Mouse (Mus musculus): ENCODE results near the gene D10Wsu102e. TPM values are rescaled to one million over a fixed set of nuclear protein-coding genes. Genes with fewer than 3 reads are reported as not detected.
"Not testable (repeated sequence)": the region's sequence is repeated elsewhere in the genome, so short reads cannot be mapped to it uniquely, and the experiment has no call there.

The D10Wsu102e gene
- polyA plus RNA-seq, 1 experiment: 0.11 TPM

GRCm38 (mm10) chr10:83511304-83511703 lies 151.3 kb downstream of the D10Wsu102e start:
- TF ChIP-seq POLR2A (IDR thresholded peaks at IDR 0.05; ENCODE audit: low read depth, low read length) (no peak), CTCF (IDR thresholded peaks at IDR 0.05; ENCODE audit: extremely low read depth, insufficient read length, insufficient replicate concordance, low read depth, low read length) (no peak)
- no peak overlapping the region for H3K4me3 ChIP-seq (ENCODE audit: low read depth, low read length)
- no peaks in the 10 kb centered on the region for H3K36me3 ChIP-seq (ENCODE audit: control insufficient read depth, insufficient read depth, low read length)
- H3K27ac ChIP-seq (ENCODE audit: insufficient read depth, low read depth, low read length): no peak overlapping the region
- 71% methylated on average over 5 of the region's 5 CpGs for WGBS
- no peaks in the 10 kb centered on the region for H3K27me3 ChIP-seq (ENCODE audit: control insufficient read depth, insufficient read depth, low read length)
- H3K4me1 ChIP-seq (ENCODE audit: control insufficient read depth, insufficient read depth, insufficient read length, low read length): no peaks in the 10 kb centered on the region

DNA sequence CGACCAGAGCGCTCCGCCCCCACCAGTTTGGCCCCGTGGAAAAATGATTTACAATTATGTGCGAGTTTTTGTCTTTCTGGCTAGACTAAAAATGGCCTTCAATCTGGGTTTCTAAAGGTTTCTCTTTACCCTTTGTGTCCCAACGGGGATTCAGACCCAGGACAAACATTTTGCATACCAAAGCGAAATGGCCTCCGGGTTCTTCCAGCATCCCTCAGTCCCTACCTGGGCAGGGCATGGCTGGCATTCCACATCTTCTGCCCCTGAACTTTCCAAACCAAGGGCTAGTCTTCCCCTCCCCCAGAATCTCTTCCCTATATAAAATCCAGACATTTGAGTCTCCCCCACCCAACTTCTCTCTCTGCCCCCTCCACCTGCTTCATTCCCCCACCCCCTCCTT lies 153.7 kb downstream of the D10Wsu102e start:
- H3K4me1 ChIP-seq (ENCODE audit: control insufficient read depth, insufficient read depth, insufficient read length, low read length): no peaks in the 10 kb centered on the region
- no peaks in the 10 kb centered on the region for H3K27me3 ChIP-seq (ENCODE audit: control insufficient read depth, insufficient read depth, low read length)
- no peak overlapping the region for H3K4me3 ChIP-seq (ENCODE audit: low read depth, low read length)
- no peak overlapping the region for H3K27ac ChIP-seq (ENCODE audit: insufficient read depth, low read depth, low read length)
- 85% methylated on average over 8 of the region's 8 CpGs for WGBS
- no peaks in the 10 kb centered on the region for H3K36me3 ChIP-seq (ENCODE audit: control insufficient read depth, insufficient read depth, low read length)
- TF ChIP-seq POLR2A (IDR thresholded peaks at IDR 0.05; ENCODE audit: low read depth, low read length) (no peak), CTCF (IDR thresholded peaks at IDR 0.05; ENCODE audit: extremely low read depth, insufficient read length, insufficient replicate concordance, low read depth, low read length) (no peak)

- TF ChIP-seq CTCF (IDR thresholded peaks at IDR 0.05; ENCODE audit: extremely low read depth, insufficient read length, insufficient replicate concordance, low read depth, low read length) (no peak), POLR2A (IDR thresholded peaks at IDR 0.05; ENCODE audit: low read depth, low read length) (no peak)
- Histone ChIP-seq H3K4me3 (ENCODE audit: low read depth, low read length) (no peak overlapping the region), H3K27ac (ENCODE audit: insufficient read depth, low read depth, low read length) (no peak overlapping the region), H3K36me3 (ENCODE audit: control insufficient read depth, insufficient read depth, low read length) (no peaks in the 10 kb centered on the region), H3K27me3 (ENCODE audit: control insufficient read depth, insufficient read depth, low read length) (no peaks in the 10 kb centered on the region), H3K4me1 (ENCODE audit: control insufficient read depth, insufficient read depth, insufficient read length, low read length) (no peaks in the 10 kb centered on the region)
- WGBS: 82% methylated on average over 4 of the region's 4 CpGs
Observed at GRCm38 (mm10) chr10:83520990-83521389, 161.0 kb downstream of the D10Wsu102e start.

GRCm38 (mm10) chr10:83524238-83524637 lies 164.2 kb downstream of the D10Wsu102e start:
- H3K36me3 ChIP-seq (ENCODE audit: control insufficient read depth, insufficient read depth, low read length); H3K27ac ChIP-seq (ENCODE audit: insufficient read depth, low read depth, low read length); H3K27me3 ChIP-seq (ENCODE audit: control insufficient read depth, insufficient read depth, low read length); H3K4me3 ChIP-seq (ENCODE audit: low read depth, low read length); H3K4me1 ChIP-seq (ENCODE audit: control insufficient read depth, insufficient read depth, insufficient read length, low read length): not testable (repeated sequence)

DNA sequence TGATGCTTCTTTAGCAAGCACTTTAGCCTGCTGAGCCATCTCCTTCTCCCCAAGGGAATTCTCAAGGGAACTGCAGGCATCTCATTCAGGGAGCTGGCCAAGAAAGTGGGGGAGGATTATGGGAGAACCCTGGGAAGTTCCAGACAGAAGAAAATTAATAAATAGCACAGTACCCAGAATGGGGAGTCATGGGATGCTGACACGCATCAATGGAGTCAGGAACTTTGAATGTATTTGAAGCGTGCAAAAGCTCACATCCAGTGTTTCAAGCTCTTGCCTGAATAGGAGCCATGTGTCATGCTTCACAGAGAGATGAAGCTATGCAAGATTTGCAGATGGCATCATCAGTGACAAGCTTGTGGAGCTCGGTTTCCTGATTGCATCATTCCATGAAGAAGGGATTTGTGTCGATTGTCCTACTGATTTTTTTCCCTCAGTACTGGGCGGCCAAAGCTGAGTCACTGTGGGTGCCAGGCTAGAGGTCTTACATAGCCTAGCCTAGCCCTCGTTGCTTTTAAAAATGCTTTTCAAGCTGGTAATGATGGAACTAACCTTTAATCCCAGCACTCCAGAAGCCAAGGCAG lies 170.5 kb downstream of the D10Wsu102e start:
- H3K4me1 ChIP-seq (ENCODE audit: control insufficient read depth, insufficient read depth, insufficient read length, low read length): peaks cover 3% of the 10 kb centered on the region; the same call in 1 of the 2 replicates
- TF ChIP-seq POLR2A (IDR thresholded peaks at IDR 0.05; ENCODE audit: low read depth, low read length) (no peak), CTCF (IDR thresholded peaks at IDR 0.05; ENCODE audit: extremely low read depth, insufficient read length, insufficient replicate concordance, low read depth, low read length) (no peak)
- H3K36me3 ChIP-seq (ENCODE audit: control insufficient read depth, insufficient read depth, low read length): no peaks in the 10 kb centered on the region
- H3K27me3 ChIP-seq (ENCODE audit: control insufficient read depth, insufficient read depth, low read length): no peaks in the 10 kb centered on the region; the same call in 1 of the 2 replicates
- no peak overlapping the region for H3K27ac ChIP-seq (ENCODE audit: insufficient read depth, low read depth, low read length)
- WGBS: 84% methylated on average over 6 of the region's 6 CpGs
- no peak overlapping the region for H3K4me3 ChIP-seq (ENCODE audit: low read depth, low read length)

- Histone ChIP-seq H3K4me3 (ENCODE audit: low read depth, low read length) (peak overlapping the region; percentile 53), H3K4me1 (ENCODE audit: control insufficient read depth, insufficient read depth, insufficient read length, low read length) (peaks cover 3% of the 10 kb centered on the region; the same call in 1 of the 2 replicates), H3K36me3 (ENCODE audit: control insufficient read depth, insufficient read depth, low read length) (no peaks in the 10 kb centered on the region), H3K27ac (ENCODE audit: insufficient read depth, low read depth, low read length) (no peak overlapping the region), H3K27me3 (ENCODE audit: control insufficient read depth, insufficient read depth, low read length) (no peaks in the 10 kb centered on the region; the same call in 1 of the 2 replicates)
- TF ChIP-seq CTCF (IDR thresholded peaks at IDR 0.05; ENCODE audit: extremely low read depth, insufficient read length, insufficient replicate concordance, low read depth, low read length) (no peak), POLR2A (IDR thresholded peaks at IDR 0.05; ENCODE audit: low read depth, low read length) (no peak)
- WGBS: 2% methylated on average over 27 of the region's 27 CpGs
Observed at GRCm38 (mm10) chr10:83533258-83533909, 173.4 kb downstream of the D10Wsu102e start.

DNA sequence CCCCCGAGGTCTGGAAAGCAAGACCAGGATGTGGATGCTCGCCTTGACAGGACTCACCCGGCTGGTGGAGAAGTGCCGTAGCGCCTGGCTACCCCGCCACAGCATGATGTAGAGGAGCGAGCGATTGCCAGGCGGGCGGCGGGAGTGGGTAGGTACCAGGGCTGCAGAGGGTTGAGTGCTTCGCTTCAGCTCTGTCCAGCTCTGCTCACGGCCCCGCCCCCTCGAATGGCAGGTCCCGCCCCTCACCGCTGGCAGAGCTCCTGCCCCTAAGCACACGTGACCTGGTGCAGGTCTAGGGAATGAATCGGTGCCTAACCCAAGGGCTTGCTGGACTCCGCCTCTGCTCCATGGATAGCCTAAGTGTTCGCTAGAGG lies 173.9 kb downstream of the D10Wsu102e start, which contains the start of gene Aldh1l2:
TSS of gene Aldh1l2 (minus strand) at position 231 of the 374 bp plus-strand sequence.
- Histone ChIP-seq H3K27me3 (ENCODE audit: control insufficient read depth, insufficient read depth, low read length) (no peaks in the 10 kb centered on the region; the same call in 1 of the 2 replicates), H3K4me1 (ENCODE audit: control insufficient read depth, insufficient read depth, insufficient read length, low read length) (peaks cover 3% of the 10 kb centered on the region; the same call in 1 of the 2 replicates), H3K4me3 (ENCODE audit: low read depth, low read length) (peak within 1 kb of the TSS; percentile 53), H3K27ac (ENCODE audit: insufficient read depth, low read depth, low read length) (no peak within 1 kb of the TSS), H3K36me3 (ENCODE audit: control insufficient read depth, insufficient read depth, low read length) (no peaks in the 10 kb centered on the region)
- WGBS: 1% methylated on average over 21 of the region's 21 CpGs
- TF ChIP-seq POLR2A (IDR thresholded peaks at IDR 0.05; ENCODE audit: low read depth, low read length): no peak
